Mouse (Mus musculus) fibroblast of lung, adult 2 months (primary cell): ENCODE results near the gene Rab44.
"Not testable (repeated sequence)": the region's sequence is repeated elsewhere in the genome, so short reads cannot be mapped to it uniquely, and the experiment has no call there.

Experiments
- DNase-seq: peaks from one replicate; pipeline ENCODE4 v3.0.0-alpha.2; 2011; ENCODE audit warnings: low read depth

The Rab44 gene

GRCm38 (mm10) chr17:29091348-29091944, 22.5 kb upstream of the Rab44 start:
- no peak for DNase-seq

- no peak for DNase-seq
Observed at GRCm38 (mm10) chr17:29092497-29092896, 21.4 kb upstream of the Rab44 start.

- DNase-seq: peak; percentile 82
Observed at GRCm38 (mm10) chr17:29093110-29093952, 20.6 kb upstream of the Rab44 start.

- DNase-seq: no peak
Observed at GRCm38 (mm10) chr17:29093961-29094309, 20.0 kb upstream of the Rab44 start.

- DNase-seq: no peak
Observed at GRCm38 (mm10) chr17:29094310-29095181, 19.4 kb upstream of the Rab44 start.

- DNase-seq: peak; percentile 91
Observed at GRCm38 (mm10) chr17:29095201-29095733, 18.7 kb upstream of the Rab44 start.

- no peak for DNase-seq
Observed at GRCm38 (mm10) chr17:29096245-29096644, 17.7 kb upstream of the Rab44 start.

GRCm38 (mm10) chr17:29096851-29097561, 16.9 kb upstream of the Rab44 start:
- no peak for DNase-seq

GRCm38 (mm10) chr17:29098291-29098690, 15.7 kb upstream of the Rab44 start:
- DNase-seq: no peak

GRCm38 (mm10) chr17:29099076-29099475, 14.9 kb upstream of the Rab44 start:
- DNase-seq: no peak

- DNase-seq: no peak
Observed at GRCm38 (mm10) chr17:29100627-29101026, 13.3 kb upstream of the Rab44 start.

- DNase-seq: not testable (repeated sequence)
Observed at GRCm38 (mm10) chr17:29110356-29110755, 3.6 kb upstream of the Rab44 start.

GRCm38 (mm10) chr17:29111332-29111731, 2.6 kb upstream of the Rab44 start:
- no peak for DNase-seq

GRCm38 (mm10) chr17:29116023-29116422, 2.1 kb downstream of the Rab44 start:
- DNase-seq: no peak

GRCm38 (mm10) chr17:29117006-29117648, 3.2 kb downstream of the Rab44 start:
- DNase-seq: no peak

- no peak for DNase-seq
Observed at GRCm38 (mm10) chr17:29118057-29118456, 4.1 kb downstream of the Rab44 start.

GRCm38 (mm10) chr17:29120666-29121065, 6.7 kb downstream of the Rab44 start:
- DNase-seq: no peak

GRCm38 (mm10) chr17:29122817-29123216, 8.9 kb downstream of the Rab44 start:
- no peak for DNase-seq

GRCm38 (mm10) chr17:29123578-29124174, 9.7 kb downstream of the Rab44 start:
- DNase-seq: no peak

- no peak for DNase-seq
Observed at GRCm38 (mm10) chr17:29126561-29126960, 12.6 kb downstream of the Rab44 start.

GRCm38 (mm10) chr17:29129341-29129740, 15.4 kb downstream of the Rab44 start:
- no peak for DNase-seq
